Mouse (Mus musculus): Measurements from ENCODE around the gene Fgd1. TPM values are rescaled to one million over a fixed set of nuclear protein-coding genes. Genes with fewer than 3 reads are reported as not detected.

Gene Fgd1
- polyA plus RNA-seq, 1 experiment from 2014 or later: 13.2 TPM

GRCm38 (mm10) chrX:151050337-151050736 lies 4.4 kb downstream of the Fgd1 start:
- 80% methylated on average over 7 of the region's 7 CpGs for WGBS
- Histone ChIP-seq H3K4me3 (no peak overlapping the region), H3K36me3 (replicated peaks) (peaks cover 11% of the 10 kb centered on the region), H3K4me1 (peaks cover 48% of the 10 kb centered on the region), H3K27me3 (ENCODE audit: poor library complexity, severe bottlenecking) (peaks cover 42% of the 10 kb centered on the region), H3K27ac (no peak overlapping the region), H3K9me3 (0 out of 2 replicates have a peak, but pooled peaks cover 2% of the 10 kb centered on the region)
- DNase-seq (ENCODE audit: extremely low spot score, low spot score): no peak

- Histone ChIP-seq H3K27ac (no peak overlapping the region), H3K9me3 (no peaks in the 10 kb centered on the region), H3K4me1 (peaks cover 33% of the 10 kb centered on the region), H3K27me3 (ENCODE audit: poor library complexity, severe bottlenecking) (peaks cover 50% of the 10 kb centered on the region), H3K36me3 (replicated peaks) (peaks cover 26% of the 10 kb centered on the region), H3K4me3 (no peak overlapping the region)
- DNase-seq (ENCODE audit: extremely low spot score, low spot score): no peak
- 92% methylated on average over 5 of the region's 6 CpGs for WGBS
Observed at GRCm38 (mm10) chrX:151054489-151054888, 8.5 kb downstream of the Fgd1 start.

GRCm38 (mm10) chrX:151055559-151055958 lies 9.6 kb downstream of the Fgd1 start:
- WGBS: 7% methylated on average over 1 of the region's 1 CpGs
- Histone ChIP-seq H3K4me1 (peaks cover 22% of the 10 kb centered on the region), H3K27me3 (ENCODE audit: poor library complexity, severe bottlenecking) (peaks cover 51% of the 10 kb centered on the region), H3K36me3 (replicated peaks) (peaks cover 23% of the 10 kb centered on the region), H3K9me3 (no peaks in the 10 kb centered on the region), H3K4me3 (no peak overlapping the region), H3K27ac (no peak overlapping the region)
- no peak for DNase-seq (ENCODE audit: extremely low spot score, low spot score)

GRCm38 (mm10) chrX:151059346-151059745 lies 13.4 kb downstream of the Fgd1 start:
- Histone ChIP-seq H3K27me3 (ENCODE audit: poor library complexity, severe bottlenecking) (peaks cover 49% of the 10 kb centered on the region), H3K36me3 (replicated peaks) (peaks cover 18% of the 10 kb centered on the region), H3K4me3 (no peak overlapping the region), H3K9me3 (no peaks in the 10 kb centered on the region), H3K4me1 (peaks cover 13% of the 10 kb centered on the region), H3K27ac (no peak overlapping the region)
- no peak for DNase-seq (ENCODE audit: extremely low spot score, low spot score)
- 91% methylated on average over 1 of the region's 1 CpGs for WGBS

DNA sequence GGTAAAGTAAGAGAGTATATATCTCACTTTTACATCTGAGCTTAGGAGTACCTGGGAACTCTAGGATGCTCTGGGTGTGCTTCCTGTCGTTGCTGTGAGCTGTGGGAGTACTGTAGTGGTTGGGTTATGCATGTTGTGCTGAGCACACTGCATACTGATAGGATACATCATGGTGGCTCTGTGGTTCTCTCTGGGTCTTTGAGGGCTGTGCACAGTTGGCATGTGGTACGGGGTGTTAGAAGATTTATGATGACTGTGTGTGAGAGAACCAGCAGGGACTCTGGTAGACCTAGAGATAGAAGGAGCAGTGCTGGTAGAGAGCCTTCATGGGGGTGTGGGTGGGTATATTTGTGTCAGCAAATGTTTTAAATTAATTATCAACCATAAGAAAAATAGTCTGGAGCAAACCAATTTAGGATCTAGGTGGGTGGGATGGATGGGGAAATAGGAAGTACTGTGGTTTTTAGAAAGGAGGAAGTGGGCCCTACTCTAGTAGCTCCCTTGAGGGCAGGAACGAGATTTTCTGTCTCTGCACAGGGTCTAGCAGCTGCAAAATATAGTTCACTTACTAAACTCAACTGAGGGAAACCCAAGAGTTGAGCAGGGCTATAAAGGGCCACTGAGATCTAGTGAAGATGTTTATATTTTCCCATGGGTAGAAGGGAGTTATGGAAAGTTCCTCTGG lies 15.8 kb downstream of the Fgd1 start:
- Histone ChIP-seq H3K27me3 (ENCODE audit: poor library complexity, severe bottlenecking) (peaks cover 36% of the 10 kb centered on the region), H3K27ac (no peak overlapping the region), H3K4me3 (no peak overlapping the region), H3K36me3 (replicated peaks) (peaks cover 22% of the 10 kb centered on the region), H3K4me1 (no peaks in the 10 kb centered on the region), H3K9me3 (no peaks in the 10 kb centered on the region)
- 79% methylated on average over 3 of the region's 3 CpGs for WGBS
- DNase-seq (ENCODE audit: extremely low spot score, low spot score): no peak

GRCm38 (mm10) chrX:151066071-151066666 lies 20.2 kb downstream of the Fgd1 start:
- H3K9me3 ChIP-seq: no peaks in the 10 kb centered on the region
- no peak overlapping the region for H3K4me3 ChIP-seq
- H3K27ac ChIP-seq: no peak overlapping the region
- peaks cover 52% of the 10 kb centered on the region for H3K36me3 ChIP-seq (replicated peaks)
- H3K27me3 ChIP-seq (ENCODE audit: poor library complexity, severe bottlenecking): peaks cover 58% of the 10 kb centered on the region
- 91% methylated on average over 7 of the region's 7 CpGs for WGBS
- H3K4me1 ChIP-seq: no peaks in the 10 kb centered on the region
- DNase-seq (ENCODE audit: extremely low spot score, low spot score): no peak

GRCm38 (mm10) chrX:151067876-151068275 lies 21.9 kb downstream of the Fgd1 start:
- 91% methylated on average over 5 of the region's 5 CpGs for whole genome bisulfite sequencing
- Histone ChIP-seq H3K27ac (no peak overlapping the region), H3K36me3 (replicated peaks) (peaks cover 69% of the 10 kb centered on the region), H3K4me3 (no peak overlapping the region), H3K4me1 (no peaks in the 10 kb centered on the region), H3K27me3 (ENCODE audit: poor library complexity, severe bottlenecking) (peaks cover 62% of the 10 kb centered on the region), H3K9me3 (no peaks in the 10 kb centered on the region)
- DNase-seq (ENCODE audit: extremely low spot score, low spot score): no peak

DNA sequence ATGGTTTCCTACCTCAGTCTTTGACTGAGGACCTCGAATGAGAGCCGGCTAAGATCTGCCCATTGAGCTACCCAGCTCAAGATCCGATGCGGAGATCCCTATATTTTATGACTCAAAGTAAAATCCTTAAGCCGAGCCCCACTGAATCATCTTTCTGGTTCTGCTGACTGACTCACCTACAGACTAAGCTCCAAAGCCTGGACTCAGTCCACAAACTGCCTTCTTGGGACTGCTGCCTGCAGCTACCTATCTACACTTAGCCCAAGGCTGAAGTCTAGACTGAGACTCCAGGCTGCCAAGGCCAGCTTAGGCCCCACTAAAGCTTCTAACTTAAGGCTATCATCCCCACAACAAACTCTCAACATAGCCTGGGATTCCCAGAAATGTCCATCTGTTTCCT lies 30.1 kb downstream of the Fgd1 start:
- peaks cover 52% of the 10 kb centered on the region for H3K27me3 ChIP-seq (ENCODE audit: poor library complexity, severe bottlenecking)
- H3K36me3 ChIP-seq (replicated peaks): peaks cover 75% of the 10 kb centered on the region
- H3K9me3 ChIP-seq: no peaks in the 10 kb centered on the region
- H3K4me1 ChIP-seq: no peaks in the 10 kb centered on the region
- H3K27ac ChIP-seq: no peak overlapping the region
- H3K4me3 ChIP-seq: no peak overlapping the region
- WGBS: 98% methylated on average over 5 of the region's 5 CpGs
- no peak for DNase-seq (ENCODE audit: extremely low spot score, low spot score)

GRCm38 (mm10) chrX:151076941-151077485 lies 31.1 kb downstream of the Fgd1 start:
- no peak for DNase-seq (ENCODE audit: extremely low spot score, low spot score)
- Histone ChIP-seq H3K4me3 (no peak overlapping the region), H3K27ac (no peak overlapping the region), H3K27me3 (ENCODE audit: poor library complexity, severe bottlenecking) (peaks cover 47% of the 10 kb centered on the region), H3K36me3 (replicated peaks) (peaks cover 71% of the 10 kb centered on the region), H3K9me3 (no peaks in the 10 kb centered on the region), H3K4me1 (no peaks in the 10 kb centered on the region)
- WGBS: 86% methylated on average over 4 of the region's 4 CpGs

DNA sequence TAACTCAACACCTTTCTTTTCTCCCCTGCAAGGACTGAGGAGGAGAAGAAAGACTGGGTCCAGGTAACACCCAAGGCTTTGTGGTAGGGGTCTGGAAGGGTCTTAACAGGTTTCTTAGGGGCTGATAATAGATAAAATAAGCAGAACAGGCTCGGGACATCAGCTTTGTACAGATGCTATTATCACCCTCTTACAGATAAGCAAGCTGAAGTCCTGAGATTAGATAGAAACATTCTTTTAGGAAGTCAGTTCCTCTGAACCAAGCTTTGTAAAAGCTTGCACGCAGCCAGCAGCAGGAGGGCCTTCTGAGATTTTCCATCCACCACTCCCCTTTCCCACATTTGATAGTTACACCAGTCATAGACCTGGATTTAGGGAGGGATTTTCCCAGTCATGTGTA lies 39.6 kb downstream of the Fgd1 start:
- no peaks in the 10 kb centered on the region for H3K4me1 ChIP-seq
- H3K27ac ChIP-seq: no peak overlapping the region
- H3K4me3 ChIP-seq: no peak overlapping the region
- no peaks in the 10 kb centered on the region for H3K9me3 ChIP-seq
- H3K27me3 ChIP-seq (ENCODE audit: poor library complexity, severe bottlenecking): peaks cover 65% of the 10 kb centered on the region
- no peak for DNase-seq (ENCODE audit: extremely low spot score, low spot score)
- WGBS: 87% methylated on average over 2 of the region's 2 CpGs
- peaks cover 86% of the 10 kb centered on the region for H3K36me3 ChIP-seq (replicated peaks)

GRCm38 (mm10) chrX:151087418-151087817 lies 41.5 kb downstream of the Fgd1 start:
- Histone ChIP-seq H3K4me1 (no peaks in the 10 kb centered on the region), H3K36me3 (replicated peaks) (peaks cover 89% of the 10 kb centered on the region), H3K4me3 (no peak overlapping the region), H3K9me3 (no peaks in the 10 kb centered on the region), H3K27me3 (ENCODE audit: poor library complexity, severe bottlenecking) (peaks cover 76% of the 10 kb centered on the region), H3K27ac (no peak overlapping the region)
- DNase-seq (ENCODE audit: extremely low spot score, low spot score): no peak
- WGBS: 89% methylated on average over 1 of the region's 1 CpGs

DNA sequence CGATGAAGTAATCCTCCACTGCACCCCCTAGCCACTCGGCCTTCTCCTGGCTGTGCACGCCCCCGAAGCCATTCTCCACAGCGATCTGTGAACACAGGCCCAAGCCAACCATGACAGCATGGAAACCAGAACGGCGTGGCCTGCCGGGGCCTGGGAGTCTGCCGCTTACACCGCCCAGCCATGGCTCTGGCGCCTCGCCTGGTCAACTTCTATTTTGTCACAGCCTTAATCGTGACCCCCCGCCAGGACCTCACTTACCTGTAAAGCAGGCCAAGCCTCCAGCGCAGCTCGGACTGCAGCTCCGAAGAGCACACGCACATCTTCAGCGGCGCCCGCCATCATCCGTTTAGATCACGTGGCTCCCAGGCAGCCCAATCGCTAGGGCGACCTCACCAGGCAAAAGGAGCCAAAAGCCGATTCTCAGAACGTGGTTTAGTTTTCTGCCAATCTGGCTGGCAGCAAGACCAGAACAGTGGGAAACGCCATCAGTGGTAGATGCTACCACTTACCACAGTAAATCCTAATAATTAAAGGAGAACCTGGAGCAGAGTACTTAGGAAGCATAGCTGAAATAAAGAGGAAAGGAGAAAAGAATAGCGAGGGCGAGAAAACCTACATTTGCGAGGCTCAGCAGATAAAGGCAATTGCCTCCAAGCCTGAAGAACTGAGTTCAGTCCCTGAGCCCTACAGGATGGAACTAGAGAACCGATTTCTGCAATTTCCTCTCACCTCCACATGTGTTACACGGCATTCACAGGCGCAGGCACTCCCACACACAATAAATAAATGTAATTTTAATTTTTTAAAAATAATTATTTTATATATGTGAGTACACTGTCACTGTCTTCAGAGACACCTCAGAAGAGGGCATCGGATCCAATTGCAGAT lies 50.5 kb downstream of the Fgd1 start, which contains the start of gene Tsr2:
Tsr2 (minus strand) TSS at position 373 of the 888 bp plus-strand sequence.
- peak within 1 kb of the TSS; percentile 71 for H3K4me3 ChIP-seq
- 22% methylated on average over 35 of the region's 35 CpGs for WGBS

More for the DNA sequence above, 50.5 kb downstream of the Fgd1 start, which contains the start of gene Tsr2:
- Histone ChIP-seq H3K27me3 (ENCODE audit: poor library complexity, severe bottlenecking) (peaks cover 34% of the 10 kb centered on the region), H3K9me3 (no peaks in the 10 kb centered on the region), H3K27ac (peak within 1 kb of the TSS; percentile 87), H3K36me3 (replicated peaks) (peaks cover 9% of the 10 kb centered on the region), H3K4me1 (peaks cover 9% of the 10 kb centered on the region)
- DNase-seq (ENCODE audit: extremely low spot score, low spot score): peak; percentile 63

Measured in forebrain, embryonic 10.5 days (tissue).